Mouse (Mus musculus) intestine, embryonic 14.5 days (tissue): Measurements from ENCODE around the gene Tex38. TPM values are rescaled to one million over a fixed set of nuclear protein-coding genes. Genes with fewer than 3 reads are reported as not detected.

Source experiments
- ATAC-seq: fragments of 200-750 bp; cut with Nextera tagmentation; replicated peaks from 2 replicates; pipeline ENCODE4 v1.8.0; 2017; ENCODE audit warnings: low read depth, moderate number of reproducible peaks, moderate TSS enrichment, moderate library complexity; ENCODE audit not compliant: low FRiP score, low TSS enrichment
- DNase-seq: peaks from one replicate; pipeline ENCODE4 v3.0.0-alpha.2; 2018; ENCODE audit warnings: low spot score
- H3K27ac ChIP-seq: fragments of 300-500 bp; sonication (generic); 2 replicates; pipeline ENCODE4 v1.5.1; 2014; ENCODE audit warnings: low read depth, mild to moderate bottlenecking, control low read depth
- H3K27me3 ChIP-seq: fragments of 300-500 bp; sonication (generic); replicated peaks from 2 replicates; pipeline ENCODE4 v1.6.1; 2014; ENCODE audit warnings: low read length, control low read depth; ENCODE audit not compliant: control insufficient read depth, insufficient read depth
- H3K36me3 ChIP-seq: fragments of 300-500 bp; sonication (generic); 2 replicates; pipeline ENCODE4 v1.6.1; 2014; ENCODE audit warnings: low read length, control low read depth; ENCODE audit not compliant: control insufficient read depth, insufficient read depth
- H3K4me1 ChIP-seq: fragments of 300-500 bp; sonication (generic); replicated peaks from 2 replicates; pipeline ENCODE4 v1.6.1; 2014; ENCODE audit warnings: low read length, control low read depth, mixed read lengths; ENCODE audit not compliant: control insufficient read depth, insufficient read depth
- H3K4me2 ChIP-seq: fragments of 300-500 bp; sonication (generic); 2 replicates; pipeline ENCODE4 v1.6.1; 2014; ENCODE audit warnings: low read length
- H3K4me3 ChIP-seq: fragments of 300-500 bp; sonication (generic); 2 replicates; pipeline ENCODE4 v1.5.1; 2014; ENCODE audit warnings: low read depth, low read length, control low read depth, mixed read lengths
- H3K9ac ChIP-seq: fragments of 300-500 bp; sonication (generic); 2 replicates; pipeline ENCODE4 v1.6.1; 2014; ENCODE audit warnings: mild to moderate bottlenecking, low read length
- H3K9me3 ChIP-seq: fragments of 300-500 bp; sonication (generic); 2 replicates; pipeline ENCODE4 v1.6.1; 2016; ENCODE audit warnings: low read length, control low read depth; ENCODE audit not compliant: control insufficient read depth
- WGBS: fragments of 180-500 bp; shearing (Covaris S2); extraction: QIAGEN DNeasy Blood & Tissue Kit; methylation state at CpG from one replicate; pipeline ENCODE4 v1.1.7; 2014; 5-methylcytosine and 5-hydroxymethylcytosine counted together
- polyA plus RNA-seq: library from polyadenylated mRNA; unstranded; fragments of >200 nt; fragmentation: Nextera tagmentation; extraction: Ambion mirVana; gene quantifications from 2 replicates; pipeline ENCODE4 v1.2.1, GENCODE M21; 2014

Tex38 gene
- polyA plus RNA-seq, 1 experiment from 2014 or later = 0.39 TPM

DNA sequence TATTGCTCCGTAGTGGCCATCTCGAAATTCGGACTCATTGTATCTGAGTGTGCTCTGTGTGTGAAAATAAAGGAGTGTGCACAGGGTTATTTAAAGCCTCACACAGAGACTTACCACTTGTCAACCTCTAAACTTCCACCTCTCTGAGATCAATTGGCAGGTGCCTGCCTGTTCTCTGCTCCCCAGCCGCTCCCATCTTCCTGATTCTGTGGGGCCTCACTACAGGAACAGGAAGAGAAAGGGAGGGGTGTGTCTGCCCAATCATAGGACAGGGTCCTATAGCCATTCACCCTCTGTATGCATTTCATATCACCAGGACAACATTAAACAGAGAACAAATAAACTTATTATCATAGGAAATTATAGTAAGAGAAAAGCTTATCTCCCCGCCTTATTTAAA, 47.1 kb downstream of the Tex38 start:
- DNase-seq (no peak), ATAC-seq (no peak)
- Histone ChIP-seq H3K4me2 (no peak overlapping the region), H3K4me1 (peaks cover 6% of the 10 kb centered on the region), H3K27me3 (no peaks in the 10 kb centered on the region), H3K27ac (no peak overlapping the region), H3K9ac (no peak overlapping the region), H3K36me3 (no peaks in the 10 kb centered on the region), H3K9me3 (no peaks in the 10 kb centered on the region), H3K4me3 (no peak overlapping the region)
- 74% methylated on average over 5 of the region's 5 CpGs for WGBS

DNA sequence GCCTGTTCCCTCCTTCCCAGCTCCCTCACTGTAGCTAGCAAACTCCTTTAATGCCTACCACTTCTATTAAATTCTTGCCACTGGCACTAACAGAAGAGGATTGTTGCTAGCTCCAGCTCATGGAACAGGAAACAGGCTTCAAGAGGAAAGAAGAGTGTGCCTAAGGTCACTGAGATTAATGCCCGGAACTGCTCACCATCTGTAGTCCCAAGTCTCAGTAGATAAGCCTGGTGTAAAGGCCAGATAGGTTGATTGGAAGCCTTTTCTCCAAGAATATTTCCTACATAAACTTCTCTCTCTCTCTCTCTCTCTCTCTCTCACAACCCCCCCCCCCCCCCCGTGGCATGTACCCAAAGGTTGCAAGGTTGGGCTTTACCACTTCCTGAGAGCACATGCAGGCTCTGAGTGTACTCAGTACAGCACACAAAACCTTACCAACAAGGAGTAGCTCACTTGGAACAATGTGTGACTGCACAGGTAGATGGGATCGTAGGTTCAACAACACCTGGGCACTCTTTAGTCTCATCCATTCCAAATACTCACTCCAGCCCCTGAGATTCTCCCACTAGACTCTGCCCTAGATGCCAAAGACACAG, 48.5 kb downstream of the Tex38 start:
- no peak overlapping the region for H3K4me3 ChIP-seq
- H3K9ac ChIP-seq = no peak overlapping the region
- H3K4me1 ChIP-seq = no peaks in the 10 kb centered on the region
- H3K36me3 ChIP-seq = no peaks in the 10 kb centered on the region
- no peak overlapping the region for H3K4me2 ChIP-seq
- H3K27ac ChIP-seq = no peak overlapping the region
- WGBS = 52% methylated on average over 3 of the region's 3 CpGs
- no peaks in the 10 kb centered on the region for H3K9me3 ChIP-seq
- H3K27me3 ChIP-seq = no peaks in the 10 kb centered on the region
- DNase-seq (no peak), ATAC-seq (no peak; the same call in 1 of the 2 replicates)

- H3K9ac ChIP-seq = no peak overlapping the region
- WGBS = 20% methylated on average over 7 of the region's 7 CpGs
These were observed 49.1 kb downstream of the Tex38 start for GRCm38 (mm10) chr4:115731588-115732222.

More at GRCm38 (mm10) chr4:115731588-115732222, 49.1 kb downstream of the Tex38 start:
- Histone ChIP-seq H3K9me3 (no peaks in the 10 kb centered on the region), H3K36me3 (no peaks in the 10 kb centered on the region), H3K27ac (no peak overlapping the region), H3K4me1 (no peaks in the 10 kb centered on the region), H3K27me3 (no peaks in the 10 kb centered on the region), H3K4me2 (no peak overlapping the region), H3K4me3 (no peak overlapping the region)
- peak; percentile 64 for ATAC-seq
- peak; percentile 84 for DNase-seq

Other genes with a start within 250 kb of the Tex38 start
- gene Cyp4a31, start 217.4 kb downstream of the Tex38 start, polyA plus RNA-seq = not detected in 2 replicates
- gene Cyp4a32, start 180.0 kb downstream of the Tex38 start, polyA plus RNA-seq = not detected in 2 replicates
- gene Cyp4b1, start 133.3 kb downstream of the Tex38 start, polyA plus RNA-seq = 1.7 and 2.6 TPM in 2 replicates
- 46.1 and 49.2 TPM in 2 replicates for gene Efcab14, start 43.3 kb downstream of the Tex38 start, polyA plus RNA-seq
- gene Atpaf1, start 3.8 kb upstream of the Tex38 start, polyA plus RNA-seq = 62.7 and 73.0 TPM in 2 replicates
- 10.7 and 13.4 TPM in 2 replicates for gene Mob3c, start 47.1 kb upstream of the Tex38 start, polyA plus RNA-seq
- 21.3 and 24.7 TPM in 2 replicates for gene Mknk1, start 58.2 kb upstream of the Tex38 start, polyA plus RNA-seq
- not detected in 2 replicates for gene Kncn, start 103.4 kb upstream of the Tex38 start, polyA plus RNA-seq
- gene 6430628N08Rik, start 109.6 kb upstream of the Tex38 start, polyA plus RNA-seq = not detected in 2 replicates
- 0.07 TPM in 1 of 2 replicates, not detected in the other for gene Dmbx1, start 158.9 kb upstream of the Tex38 start, polyA plus RNA-seq
- 13.5 and 19.2 TPM in 2 replicates for gene Faah, start 236.9 kb upstream of the Tex38 start, polyA plus RNA-seq